Comparison of ENCODE assay signal across 9 mouse cellular contexts in genomic region chr12:98046459-98047440, GRCm38 (mm10).
DNase-seq lines count a peak whose midpoint lies in the region.
"Had no signal": no experiment of that assay in that cellular context is flagged by ENCODE, and none has a peak within 500 bp of the region (broad histone marks: within the 10 kb centered on the region; RNA-seq: fewer than 3 reads in every experiment).

No protein-coding gene starts in this region.

- DNase-seq in embryo, embryonic 10.5 days (ENCODE audit: low spot score), result peak; percentile 16
- DNase-seq in embryo, embryonic 11 days, result no peak
- DNase-seq in right cerebral cortex, adult 18-20 months, result peak; percentile 59
- no peak for DNase-seq in right cerebral cortex, postnatal 25 days
- DNase-seq in left cerebral cortex, adult 18-20 months (ENCODE audit: low spot score in 2 of 2), result peak; percentile 38 to 48
- peak; percentile 83 for DNase-seq in telencephalon, adult 2 months (ENCODE audit: low read depth, low spot score)
- no peak for DNase-seq in yolk sac, embryonic 10.5 days (ENCODE audit: low spot score)
- DNase-seq in gastrocnemius, postnatal 25 days, result no peak
- DNase-seq: kidney, adult 11 months had no signal

Comparison
In these comparisons a context has a peak if more than half of its experiments do, and no peak if none do; other contexts are left out.
1. DNase-seq: peak in embryo, embryonic 10.5 days (single experiment), right cerebral cortex, adult 18-20 months (single experiment), left cerebral cortex, adult 18-20 months (2 of 2) and telencephalon, adult 2 months (single experiment); none in embryo, embryonic 11 days (single experiment), right cerebral cortex, postnatal 25 days (single experiment), yolk sac, embryonic 10.5 days (single experiment) and gastrocnemius, postnatal 25 days (single experiment).